Mouse (Mus musculus): ENCODE results near the gene Dhfr.
"Not testable (repeated sequence)": the region's sequence is repeated elsewhere in the genome, so short reads cannot be mapped to it uniquely, and the experiment has no call there.

Gene Dhfr

DNA sequence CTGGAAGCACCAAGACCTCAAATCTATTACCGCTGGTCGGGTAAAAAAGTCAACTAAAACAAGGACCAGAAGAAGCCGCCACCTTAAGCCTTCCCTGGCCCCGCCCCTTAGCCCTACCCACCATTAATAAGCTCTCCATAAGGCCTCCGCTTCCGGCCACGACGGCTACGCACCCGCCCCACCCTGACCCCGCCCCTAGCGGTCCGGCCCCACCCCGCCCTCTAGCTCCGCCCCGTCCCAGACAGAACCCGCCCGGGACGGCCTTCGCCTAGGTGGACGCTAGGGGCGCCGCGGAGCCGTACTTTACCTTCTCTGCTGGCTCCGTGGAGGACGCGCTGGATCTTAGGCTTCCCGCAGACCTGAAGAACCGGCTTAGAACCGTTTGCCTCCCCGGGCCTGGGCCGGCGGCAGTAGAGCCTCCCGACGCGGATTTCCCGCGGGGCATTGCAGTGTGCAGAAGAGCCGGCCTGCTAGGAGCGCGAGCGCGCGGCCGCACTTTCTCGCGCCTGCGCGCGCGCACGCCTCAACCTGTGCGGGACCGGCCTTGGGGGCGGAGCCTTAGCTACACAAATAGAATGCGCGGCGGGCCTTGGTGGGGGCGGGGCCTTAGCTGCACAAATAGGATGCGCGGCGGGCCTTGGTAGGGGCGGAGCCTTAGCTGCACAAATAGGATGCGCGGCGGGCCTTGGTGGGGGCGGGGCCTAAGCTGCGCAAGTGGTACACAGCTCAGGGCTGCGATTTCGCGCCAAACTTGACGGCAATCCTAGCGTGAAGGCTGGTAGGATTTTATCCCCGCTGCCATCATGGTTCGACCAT, at the start of gene Dhfr, which contains the start of gene Msh3:
Gene Dhfr (plus strand): TSS at position 271 of the 816 bp plus-strand sequence.
Gene Msh3 (minus strand): TSS at position 548 of the 816 bp plus-strand sequence.
- DNase-seq (ENCODE audit: extremely low read depth, low read depth, low spot score) = peak; percentile 77

DNA sequence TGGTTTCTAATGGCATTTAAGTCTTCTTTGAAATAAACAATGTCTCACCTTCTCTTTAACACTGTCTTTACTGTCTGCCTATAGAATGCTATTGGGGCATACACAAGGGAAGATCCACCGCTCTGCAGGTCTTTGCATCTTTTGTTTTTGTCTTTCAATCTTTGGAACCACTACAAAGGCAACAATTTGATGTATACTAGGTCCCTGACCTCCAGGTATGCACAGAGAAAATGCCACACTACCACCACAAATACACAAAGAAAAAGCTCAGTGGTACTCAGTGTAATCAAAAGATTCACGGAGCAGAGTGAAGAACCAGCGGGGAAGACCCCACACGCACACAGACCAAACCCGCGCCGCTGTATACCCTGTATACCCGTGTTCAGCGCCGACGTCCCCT, 48.8 kb upstream of the Dhfr start, which contains the start of gene Gm20379:
Gene Gm20379 (plus strand): TSS at position 301 of the 400 bp plus-strand sequence.
- no peak for DNase-seq (ENCODE audit: extremely low read depth, low read depth, low spot score)

DNA sequence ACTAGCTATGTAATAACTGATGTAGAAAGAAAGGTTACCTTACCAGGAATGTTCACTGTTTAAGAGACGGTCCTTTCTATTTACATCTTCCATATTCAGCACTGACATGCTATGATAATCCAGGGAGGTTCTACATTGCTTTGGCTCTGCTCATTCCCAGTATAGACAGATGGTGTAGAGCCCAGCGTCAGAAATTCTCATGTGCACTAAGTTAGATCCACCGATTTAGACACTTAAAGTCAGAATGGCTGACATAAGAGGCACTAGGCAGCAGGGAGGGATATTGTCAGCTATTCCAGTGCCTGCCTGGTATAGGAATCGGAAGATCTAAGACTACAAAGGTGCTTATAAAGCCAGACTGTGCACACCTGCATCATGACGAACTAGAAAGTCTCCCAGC, 39.9 kb upstream of the Dhfr start:
- no peak for DNase-seq (ENCODE audit: extremely low read depth, low read depth, low spot score)

- DNase-seq (ENCODE audit: extremely low read depth, low read depth, low spot score) = no peak
Measured at GRCm38 (mm10) chr13:92320770-92321169, 33.8 kb upstream of the Dhfr start.

DNA sequence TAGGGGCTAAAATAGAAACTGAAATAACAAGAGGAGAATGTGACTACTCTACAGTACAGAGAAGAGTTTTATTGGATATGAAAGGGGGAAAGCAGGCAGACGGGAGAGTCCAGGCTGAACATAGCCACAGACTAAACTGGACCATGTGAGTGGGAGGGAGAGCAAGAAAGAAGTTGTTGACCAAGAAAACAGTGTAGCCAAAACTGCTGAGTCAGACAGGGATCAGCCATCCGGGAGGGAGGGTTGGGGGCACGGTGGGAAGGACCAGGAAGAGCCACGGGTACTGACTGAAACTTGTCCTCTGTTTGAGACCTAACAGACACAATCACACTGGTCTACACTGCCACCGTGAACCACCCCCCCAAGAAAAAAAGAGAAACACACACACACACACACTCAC, 28.5 kb upstream of the Dhfr start:
- no peak for DNase-seq (ENCODE audit: extremely low read depth, low read depth, low spot score)

DNA sequence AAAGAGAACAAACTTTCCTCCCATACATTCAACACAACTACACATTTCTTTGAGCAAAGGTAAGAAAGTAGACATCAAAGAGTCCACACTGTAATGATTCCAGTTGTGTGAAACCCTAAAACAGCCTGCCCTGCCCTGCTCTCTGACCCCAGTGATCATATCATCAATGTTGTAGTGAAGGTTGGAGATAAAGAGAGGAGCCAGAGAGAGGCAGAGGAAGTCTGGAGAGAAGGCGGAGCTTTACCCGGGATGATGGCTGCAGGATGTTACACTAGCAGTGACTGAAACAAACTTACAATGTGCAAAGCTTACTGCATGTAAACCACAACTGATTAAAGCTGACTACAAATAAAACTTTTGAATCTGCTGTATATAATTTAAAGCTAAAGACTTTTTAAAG, 26.5 kb upstream of the Dhfr start:
- DNase-seq (ENCODE audit: extremely low read depth, low read depth, low spot score) = no peak

GRCm38 (mm10) chr13:92330621-92331020, 23.9 kb upstream of the Dhfr start:
- no peak for DNase-seq (ENCODE audit: extremely low read depth, low read depth, low spot score)

GRCm38 (mm10) chr13:92332103-92332879, 22.2 kb upstream of the Dhfr start:
- no peak for DNase-seq (ENCODE audit: extremely low read depth, low read depth, low spot score)

- no peak for DNase-seq (ENCODE audit: extremely low read depth, low read depth, low spot score)
Measured at GRCm38 (mm10) chr13:92336857-92337256, 17.7 kb upstream of the Dhfr start.

- no peak for DNase-seq (ENCODE audit: extremely low read depth, low read depth, low spot score)
Measured at GRCm38 (mm10) chr13:92337773-92338462, 16.6 kb upstream of the Dhfr start.

GRCm38 (mm10) chr13:92339787-92340186, 14.7 kb upstream of the Dhfr start:
- DNase-seq (ENCODE audit: extremely low read depth, low read depth, low spot score) = no peak

DNA sequence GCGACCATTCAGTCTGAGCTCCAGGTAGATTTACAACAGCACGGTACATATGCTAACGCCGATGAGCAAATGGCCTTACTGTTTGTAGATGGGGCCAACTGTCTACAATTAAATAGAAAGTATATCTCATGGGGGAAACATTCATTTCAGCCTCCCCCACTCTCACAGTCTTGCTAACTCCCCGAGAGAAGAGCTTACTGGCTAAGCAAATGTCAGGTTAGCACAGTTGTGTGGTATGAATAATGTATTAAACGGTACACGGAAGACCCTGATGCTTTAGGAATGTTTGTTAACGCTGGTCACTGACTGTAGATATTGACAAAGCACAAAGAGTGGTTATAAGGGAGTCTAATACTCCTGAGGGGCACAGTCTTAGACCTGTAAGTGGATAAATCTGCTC, 10.5 kb upstream of the Dhfr start:
- DNase-seq (ENCODE audit: extremely low read depth, low read depth, low spot score) = no peak

DNA sequence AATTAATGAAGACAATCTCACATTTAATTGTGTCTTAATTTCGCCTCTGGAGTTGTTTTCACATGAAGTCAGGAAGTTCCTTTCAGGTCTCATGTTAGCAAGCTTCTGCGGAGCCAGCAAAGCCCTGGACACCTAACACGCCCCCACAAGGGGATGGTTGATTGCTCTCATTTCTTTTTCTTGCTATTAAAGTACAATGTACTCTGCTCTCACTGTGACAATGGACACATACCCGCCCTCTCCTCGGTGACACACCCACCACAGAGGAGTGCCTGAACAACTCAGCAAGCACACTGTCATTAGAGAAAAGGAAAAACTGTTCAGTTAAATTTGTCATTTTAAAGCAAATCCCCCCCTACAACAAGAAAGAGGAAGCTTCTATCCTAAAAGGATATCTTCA, 8.2 kb upstream of the Dhfr start:
- no peak for DNase-seq (ENCODE audit: extremely low read depth, low read depth, low spot score)

DNA sequence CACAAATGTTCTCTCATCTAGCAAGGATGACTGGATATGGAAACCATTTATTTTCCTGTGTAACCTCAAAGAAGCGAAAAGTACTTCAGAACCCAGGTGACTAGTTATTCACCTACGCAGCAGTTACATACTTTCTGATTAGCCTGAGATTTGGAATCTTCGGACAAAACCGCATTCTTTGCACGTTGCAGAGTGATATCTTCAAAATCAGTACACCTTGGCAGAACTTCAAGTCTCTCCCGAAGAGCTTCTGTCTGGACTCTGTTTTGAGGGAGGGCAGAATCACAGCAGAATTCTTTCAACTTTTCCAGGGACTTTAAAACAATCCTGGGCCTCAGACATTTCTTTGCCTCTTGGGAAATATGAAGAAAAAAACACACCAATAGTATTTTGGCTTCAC, 3.4 kb upstream of the Dhfr start:
- DNase-seq (ENCODE audit: extremely low read depth, low read depth, low spot score) = no peak

DNA sequence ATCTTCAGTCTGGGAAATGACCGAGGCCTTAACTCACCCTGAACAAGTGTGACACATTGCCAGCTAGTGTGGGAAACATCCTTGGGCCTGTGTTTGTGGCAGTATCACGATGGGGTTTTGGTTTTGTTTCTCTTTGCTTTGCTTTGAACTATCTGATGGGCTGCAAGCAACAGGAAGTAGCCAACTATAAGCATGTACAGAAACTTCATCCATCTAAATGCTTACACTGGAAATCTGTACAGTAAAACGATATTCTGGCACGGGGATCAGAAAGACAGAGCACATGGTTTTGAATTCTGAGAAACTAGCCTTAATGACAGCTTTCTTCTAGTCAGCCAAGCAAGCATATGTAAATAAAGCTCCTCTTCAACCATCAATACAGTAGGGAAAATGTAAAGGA, 570 bp upstream of the Dhfr start:
- DNase-seq (ENCODE audit: extremely low read depth, low read depth, low spot score) = no peak

- DNase-seq (ENCODE audit: extremely low read depth, low read depth, low spot score) = no peak
Measured at GRCm38 (mm10) chr13:92355272-92355643, 732 bp downstream of the Dhfr start.

GRCm38 (mm10) chr13:92356376-92356775, 1.9 kb downstream of the Dhfr start:
- DNase-seq (ENCODE audit: extremely low read depth, low read depth, low spot score) = no peak

DNA sequence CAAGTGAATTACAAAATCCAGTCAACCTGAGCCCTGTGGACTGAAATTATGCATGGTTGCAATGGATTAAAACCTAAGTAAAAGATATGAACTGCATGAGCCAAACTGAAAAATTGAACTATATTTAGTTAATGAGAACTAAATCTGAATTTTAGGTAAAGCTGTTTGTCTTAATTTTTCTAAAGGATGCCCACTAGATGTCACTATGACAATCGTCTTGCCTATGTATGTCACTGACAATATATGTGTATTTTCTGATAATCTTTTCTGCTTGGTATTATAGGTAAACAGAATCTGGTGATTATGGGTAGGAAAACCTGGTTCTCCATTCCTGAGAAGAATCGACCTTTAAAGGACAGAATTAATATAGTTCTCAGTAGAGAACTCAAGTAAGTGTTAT, 3.1 kb downstream of the Dhfr start:
- no peak for DNase-seq (ENCODE audit: extremely low read depth, low read depth, low spot score)

DNA sequence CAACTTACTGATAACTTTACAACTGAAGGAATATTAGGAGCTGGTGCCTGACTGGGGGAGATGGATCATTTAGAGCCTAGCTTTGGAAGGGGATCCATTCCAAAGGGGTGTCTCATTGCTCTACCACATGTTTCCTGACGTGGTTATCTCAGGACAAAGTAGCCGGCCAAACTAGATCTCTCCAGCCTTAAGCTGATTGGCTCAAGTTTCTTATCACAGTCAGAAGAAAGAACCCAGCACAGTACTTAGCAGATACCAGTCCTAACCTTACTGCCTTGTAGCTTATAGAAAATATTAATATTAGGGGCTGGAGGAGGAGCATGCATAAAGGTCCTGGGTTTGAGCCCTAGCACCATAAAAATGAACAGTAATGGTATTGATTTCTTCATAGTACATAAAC, 7.1 kb downstream of the Dhfr start:
- DNase-seq (ENCODE audit: extremely low read depth, low read depth, low spot score) = no peak

DNA sequence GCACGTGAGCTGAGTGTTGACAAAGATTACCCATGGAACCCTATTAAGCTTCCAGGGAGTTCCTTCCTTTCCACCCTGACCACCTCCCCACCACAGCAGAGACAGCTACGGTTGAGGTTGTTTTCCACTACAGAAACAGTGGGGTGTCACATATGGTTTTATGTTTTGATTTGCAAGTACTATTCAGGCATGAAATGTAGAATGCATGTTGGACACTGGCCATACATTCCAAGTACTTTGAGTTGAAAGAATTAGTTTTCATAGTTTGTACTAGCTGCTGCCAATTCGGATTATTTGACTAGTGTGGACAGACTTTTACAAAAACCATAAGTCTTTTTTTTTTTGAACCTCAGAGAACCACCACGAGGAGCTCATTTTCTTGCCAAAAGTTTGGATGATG, 10.8 kb downstream of the Dhfr start:
- no peak for DNase-seq (ENCODE audit: extremely low read depth, low read depth, low spot score)

- no peak for DNase-seq (ENCODE audit: extremely low read depth, low read depth, low spot score)
Measured at GRCm38 (mm10) chr13:92370811-92371210, 16.3 kb downstream of the Dhfr start.

DNA sequence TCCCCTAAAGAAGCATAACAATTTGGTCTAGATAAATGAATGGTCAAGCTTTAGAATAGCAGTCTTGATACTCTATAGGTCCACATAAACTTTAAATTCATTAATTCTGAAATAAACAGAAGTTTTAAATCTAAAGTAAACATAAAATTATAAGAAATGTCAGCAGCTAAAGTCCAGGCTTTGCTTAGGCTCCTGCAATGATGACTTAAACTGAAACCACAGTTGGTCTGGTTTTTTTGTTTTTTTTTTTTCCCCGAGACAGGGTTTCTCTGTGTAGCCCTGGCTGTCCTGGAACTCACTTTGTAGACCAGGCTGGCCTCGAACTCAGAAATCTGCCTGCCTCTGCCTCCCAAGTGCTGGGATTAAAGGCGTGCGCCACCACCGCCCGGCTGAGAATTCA, 16.9 kb downstream of the Dhfr start:
- not testable (repeated sequence) for DNase-seq (ENCODE audit: extremely low read depth, low read depth, low spot score)
